Mouse (Mus musculus) embryonic fibroblast, embryonic 13.5 days (primary cell): ENCODE measurements around the gene Twsg1.

Experiments
- CTCF ChIP-seq: IDR thresholded peaks from 2 replicates; pipeline ENCODE4 v1.5.1; 2011; ENCODE audit warnings: mild to moderate bottlenecking, control low read depth, low read length, moderate library complexity, borderline replicate concordance; ENCODE audit not compliant: insufficient read depth
- POLR2A ChIP-seq: IDR thresholded peaks from 2 replicates; pipeline ENCODE4 v1.6.1; 2011; ENCODE audit warnings: low read depth, mild to moderate bottlenecking, control low read depth, low read length, moderate library complexity

GRCm38 (mm10) chr17:65905241-65905640 is 45.8 kb downstream of the Twsg1 start:
- TF ChIP-seq POLR2A (no peak), CTCF (no peak)
